Mouse (Mus musculus) retina, postnatal 7 days (tissue): ENCODE data around the gene 4930432K21Rik.

ENCODE experiments used
- DNase-seq: peaks from one replicate; pipeline ENCODE4 v3.0.0-alpha.2; 2012; ENCODE audit warnings: low read depth, low spot score

4930432K21Rik gene

DNA sequence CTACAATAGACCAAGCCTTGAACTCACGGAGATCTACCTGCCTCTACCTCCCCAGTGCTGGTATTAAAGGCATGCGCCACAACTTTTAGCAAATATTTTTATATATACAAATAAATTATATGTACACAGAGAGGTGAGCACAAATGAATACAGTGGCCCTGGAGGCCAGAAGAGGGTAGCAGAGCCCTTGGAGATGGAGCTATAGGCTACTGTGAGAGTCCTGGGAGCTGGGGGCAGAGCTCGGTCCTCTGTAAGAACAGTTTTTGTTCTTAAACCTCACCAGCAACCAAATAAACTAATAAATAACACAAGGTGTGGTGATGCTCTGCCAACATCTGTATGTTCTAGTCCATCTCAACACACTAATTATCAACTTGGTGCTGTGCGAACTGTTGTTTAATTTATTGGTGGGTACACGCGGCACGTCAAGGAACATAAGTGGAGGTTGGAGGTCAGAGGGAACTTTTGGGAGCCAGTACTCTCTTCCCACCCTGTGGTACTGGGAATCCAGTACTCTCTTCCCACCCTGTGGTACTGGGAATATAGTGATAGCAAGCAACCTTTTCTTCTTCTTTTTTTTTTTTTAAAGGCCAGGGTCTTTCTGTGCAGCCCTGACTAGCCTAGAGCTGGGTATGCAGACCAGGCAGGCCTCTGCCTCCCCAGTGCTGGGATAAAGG, 42.5 kb downstream of the 4930432K21Rik start:
- DNase-seq = no peak

DNA sequence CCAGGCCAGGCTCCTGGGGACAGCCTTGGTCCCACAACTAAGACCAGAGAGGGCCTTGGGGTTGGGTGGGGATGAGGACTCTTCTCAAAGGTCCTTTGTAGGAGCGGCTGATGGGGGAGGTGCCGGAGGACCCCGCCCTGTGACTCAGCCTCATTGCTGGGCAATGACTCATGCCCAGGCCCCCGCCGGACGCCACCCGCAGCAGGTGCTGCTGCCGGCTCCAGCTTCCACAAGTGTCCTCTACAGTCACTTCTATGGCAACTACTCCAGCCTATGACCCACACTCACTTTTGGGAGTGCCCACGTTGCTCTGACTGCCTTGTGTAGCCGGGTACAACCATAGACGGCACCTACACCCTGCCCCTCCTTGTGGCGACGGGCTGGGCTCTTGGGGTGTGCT, 44.2 kb downstream of the 4930432K21Rik start:
- DNase-seq = no peak

DNA sequence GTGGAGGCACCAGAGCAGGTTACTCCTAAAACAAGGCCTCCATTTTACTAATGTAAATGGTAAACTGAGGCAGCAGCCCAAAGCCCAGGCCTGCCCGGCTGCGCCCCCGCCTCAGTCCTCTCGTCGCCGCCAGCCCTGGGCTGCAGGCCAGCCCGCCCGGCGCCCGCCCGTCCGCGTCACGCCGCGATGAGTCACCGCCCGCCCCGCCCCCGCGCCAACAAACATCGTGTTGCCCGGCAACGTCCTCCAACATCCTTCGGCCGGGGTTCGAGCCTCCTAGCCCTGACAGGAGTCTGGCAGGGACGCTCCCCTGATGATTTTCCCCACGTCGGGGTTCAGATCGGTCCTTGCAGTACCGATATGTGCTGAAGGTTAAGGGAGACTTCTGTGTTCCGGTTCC, 44.7 kb downstream of the 4930432K21Rik start:
- DNase-seq = no peak

DNA sequence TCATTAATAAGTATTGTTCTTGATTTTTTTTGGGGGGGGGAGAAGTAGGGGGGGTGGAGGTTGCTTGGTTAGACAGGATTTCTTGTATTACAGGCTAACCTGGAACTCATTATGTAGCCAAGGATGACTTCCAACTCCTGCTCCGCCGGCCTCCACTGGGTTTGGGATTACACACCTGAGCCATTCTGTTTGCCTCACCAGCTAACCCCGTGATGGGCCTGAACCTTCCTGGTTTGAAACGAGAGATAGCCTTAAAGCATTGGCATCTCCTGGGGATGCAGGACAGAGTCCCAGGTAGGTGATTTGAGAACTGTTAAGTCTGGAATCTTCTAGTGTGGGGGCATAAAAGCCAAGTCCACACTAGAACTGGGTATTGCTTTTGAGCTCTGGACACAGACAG, 45.3 kb downstream of the 4930432K21Rik start:
- DNase-seq = no peak

DNA sequence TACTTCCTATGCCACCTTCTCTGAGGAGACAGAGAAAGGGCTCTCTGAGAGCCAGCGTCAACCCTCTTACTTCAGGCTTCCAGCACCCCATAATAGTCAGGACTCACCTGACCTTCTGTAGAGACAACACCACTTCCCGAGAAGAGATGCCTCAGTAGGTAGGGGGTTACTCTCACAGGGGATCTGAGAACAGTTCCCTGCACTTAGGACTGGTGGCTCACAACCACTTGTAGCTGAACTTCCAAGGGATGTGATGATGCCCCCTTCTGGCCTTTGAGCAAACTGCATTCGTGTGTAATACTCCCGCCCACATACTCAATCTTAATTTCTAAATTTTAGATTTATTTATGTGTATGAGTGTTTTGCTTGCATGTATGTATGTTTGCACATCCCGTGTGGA, 45.7 kb downstream of the 4930432K21Rik start:
- DNase-seq = no peak

DNA sequence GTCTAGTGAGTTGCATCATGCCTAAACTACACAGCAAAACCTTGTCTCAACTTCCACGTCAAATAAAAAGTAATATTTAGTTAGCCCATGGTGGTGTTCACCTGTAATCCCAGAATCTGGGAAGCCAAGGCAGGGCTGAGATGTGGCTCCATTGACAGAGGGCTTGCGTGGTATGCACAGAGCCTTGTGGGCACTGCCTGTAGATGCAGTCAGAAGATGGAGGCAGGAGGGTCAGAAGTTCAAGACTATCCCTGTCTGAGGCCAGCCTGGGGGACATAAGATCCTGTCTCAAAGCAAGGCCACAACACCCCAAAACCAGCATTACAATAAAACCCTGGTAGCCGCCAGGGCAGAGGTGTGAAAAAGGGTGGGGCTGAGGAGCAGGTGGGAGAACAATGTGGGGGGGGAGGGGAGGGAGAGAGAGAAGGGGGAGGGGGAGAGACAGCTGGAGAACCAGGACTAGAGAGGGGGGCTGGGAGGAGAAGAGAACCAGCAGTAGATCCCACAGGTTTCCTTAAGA, 46.5 kb downstream of the 4930432K21Rik start:
- DNase-seq = no peak

DNA sequence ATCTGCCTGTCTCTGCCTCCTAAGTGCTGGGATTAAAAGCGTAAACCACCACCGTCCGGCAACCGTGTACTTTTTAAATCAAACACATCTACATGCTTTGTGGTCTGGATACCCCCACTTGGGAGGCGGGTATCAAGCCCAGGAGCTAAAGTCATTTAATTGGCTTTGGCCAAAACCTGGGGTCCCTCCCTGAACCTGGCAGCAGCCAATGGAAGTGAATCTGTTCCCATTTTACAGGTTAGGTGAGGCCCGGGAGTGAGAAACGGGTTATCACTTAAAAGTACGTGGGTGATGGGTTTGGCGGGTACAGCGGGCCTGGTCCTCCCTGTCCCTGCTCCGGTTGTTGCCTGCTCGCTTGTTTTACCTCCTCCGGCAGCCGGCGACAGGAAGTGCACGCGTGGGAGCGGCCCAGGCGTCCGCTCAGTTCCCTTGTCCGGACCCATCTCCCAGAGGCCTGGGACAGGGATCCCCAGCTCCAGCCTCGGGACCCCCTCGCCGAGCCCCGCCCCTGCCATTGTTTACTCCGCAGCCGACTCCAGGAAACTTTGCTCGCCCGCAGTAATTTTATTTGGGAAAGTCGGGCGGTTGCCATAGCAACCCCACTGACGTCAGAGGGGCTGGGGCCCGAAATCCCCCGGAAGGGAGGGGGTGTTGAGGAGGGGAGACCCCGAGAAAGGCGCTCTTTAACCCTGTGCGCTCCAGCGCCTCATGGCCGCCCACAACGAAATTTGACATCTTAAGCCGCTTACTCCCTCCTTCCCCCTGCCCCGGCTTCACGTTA, 49.5 kb downstream of the 4930432K21Rik start:
- DNase-seq = no peak

DNA sequence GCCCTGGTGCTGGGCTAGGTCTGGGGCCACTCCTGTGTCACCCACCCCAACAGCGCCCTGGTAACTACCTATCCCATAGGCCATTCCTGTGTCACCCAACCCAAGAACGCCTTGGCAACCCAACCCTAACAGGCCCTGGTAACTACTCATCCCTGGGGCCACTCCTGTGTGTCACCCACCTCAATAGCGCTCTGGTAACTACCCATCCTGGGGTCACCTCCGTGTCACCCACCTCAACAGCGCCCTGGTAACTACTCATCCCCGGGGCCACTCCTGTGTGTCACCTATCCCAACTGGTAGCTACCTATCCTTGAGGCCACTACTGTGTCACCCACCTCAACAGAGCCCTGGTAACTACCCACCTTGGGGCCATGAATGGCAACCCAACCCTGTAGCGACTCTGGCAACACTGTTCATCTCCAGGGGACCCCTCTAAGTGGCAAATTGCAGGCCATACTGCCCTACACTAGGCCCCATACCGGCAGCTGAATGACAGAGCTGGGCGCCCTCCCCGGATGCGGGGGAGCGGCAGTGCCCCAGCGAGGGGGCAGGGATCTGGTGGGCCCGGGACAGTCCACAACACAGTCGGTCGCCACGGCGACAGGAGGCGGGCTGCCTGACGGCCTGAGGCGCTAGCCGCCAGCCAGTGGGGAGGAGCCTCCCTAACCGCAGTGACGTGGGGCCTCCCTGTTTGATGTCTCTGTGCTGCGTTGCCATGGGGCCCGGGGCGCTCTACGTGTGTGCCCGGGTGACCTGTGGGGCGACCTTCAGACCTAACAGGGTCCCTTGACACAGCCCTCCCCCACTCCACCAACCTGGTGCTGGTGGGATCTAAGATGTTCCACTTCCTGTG, 50.3 kb downstream of the 4930432K21Rik start:
- DNase-seq = no peak

DNA sequence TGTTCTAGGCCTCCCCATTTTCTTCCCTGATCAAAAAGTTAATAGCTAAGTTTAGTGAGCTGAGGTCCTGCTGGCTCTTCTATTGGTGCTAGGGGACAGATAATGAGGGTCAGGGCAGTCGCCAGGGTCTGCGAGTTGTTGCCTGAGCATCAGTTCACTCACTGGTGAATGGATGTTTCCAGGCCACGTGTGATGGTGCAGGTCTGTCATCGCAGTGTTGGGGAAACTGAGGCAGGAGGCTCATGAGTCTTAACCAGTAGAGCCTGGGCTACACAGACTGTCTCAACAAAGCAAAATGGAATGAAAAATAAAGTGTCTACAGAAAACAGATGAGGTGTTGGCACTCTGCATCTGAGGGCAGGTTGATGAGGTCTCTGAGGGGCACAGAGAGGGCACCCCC, 51.0 kb downstream of the 4930432K21Rik start:
- no peak for DNase-seq

DNA sequence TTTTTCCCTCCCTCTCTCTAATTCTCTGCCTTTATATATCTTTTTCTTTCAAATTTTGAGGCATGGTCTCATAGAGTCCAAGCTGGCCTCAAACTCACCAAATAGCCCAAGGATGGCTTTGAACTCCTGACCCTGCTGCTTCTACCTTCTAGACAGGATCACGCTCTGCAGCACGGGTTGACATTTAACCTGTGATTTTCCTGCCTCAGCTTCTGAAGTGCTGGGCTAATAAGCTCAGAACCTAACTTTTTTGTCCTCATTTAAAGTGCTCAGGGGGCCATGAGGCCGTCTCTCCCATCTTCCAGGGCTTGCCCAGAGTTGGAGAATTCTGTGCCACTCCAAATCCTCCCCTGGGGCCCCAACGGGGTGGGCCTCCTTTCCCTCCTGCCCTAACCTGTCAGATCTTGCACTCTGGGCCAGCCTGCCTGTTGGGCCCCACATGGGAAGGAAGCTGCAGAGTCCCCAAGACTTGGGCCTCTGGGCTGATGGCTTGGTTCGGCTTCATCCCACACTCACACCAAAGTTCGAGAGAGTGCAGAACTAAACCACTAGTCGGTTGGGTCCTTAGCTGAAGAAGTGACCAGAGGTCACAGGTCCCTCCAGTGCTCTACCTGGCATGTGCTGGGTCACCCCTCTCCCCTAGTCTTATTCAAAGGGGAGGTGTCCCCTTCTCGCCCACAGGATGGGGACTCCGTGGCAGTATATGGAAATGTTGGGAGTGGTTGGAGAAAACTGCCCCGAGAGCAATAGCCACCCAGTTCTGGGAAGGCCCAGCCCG, 51.7 kb downstream of the 4930432K21Rik start:
- no peak for DNase-seq

DNA sequence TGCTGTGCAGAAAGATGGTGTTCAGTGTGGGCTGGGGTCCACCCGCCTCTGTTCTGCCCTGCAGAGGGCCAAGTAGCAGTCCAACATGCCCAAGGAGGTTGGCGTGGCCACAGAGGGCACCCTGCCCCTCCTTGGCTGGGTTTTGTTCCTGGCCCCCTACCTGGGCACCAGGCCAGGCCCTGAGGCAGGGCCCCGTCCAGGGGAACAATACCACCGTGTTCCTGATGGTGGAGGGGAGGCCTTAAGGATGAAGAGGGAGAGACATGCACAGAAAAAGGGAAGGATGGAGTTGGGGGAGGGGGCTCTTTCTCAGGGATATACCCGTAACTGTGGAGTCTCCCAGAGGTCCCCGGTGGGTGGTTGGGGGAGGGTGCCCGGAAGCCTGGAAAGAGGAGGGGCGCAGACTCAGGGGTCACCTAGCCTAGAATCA, 52.3 kb downstream of the 4930432K21Rik start:
- DNase-seq = no peak

DNA sequence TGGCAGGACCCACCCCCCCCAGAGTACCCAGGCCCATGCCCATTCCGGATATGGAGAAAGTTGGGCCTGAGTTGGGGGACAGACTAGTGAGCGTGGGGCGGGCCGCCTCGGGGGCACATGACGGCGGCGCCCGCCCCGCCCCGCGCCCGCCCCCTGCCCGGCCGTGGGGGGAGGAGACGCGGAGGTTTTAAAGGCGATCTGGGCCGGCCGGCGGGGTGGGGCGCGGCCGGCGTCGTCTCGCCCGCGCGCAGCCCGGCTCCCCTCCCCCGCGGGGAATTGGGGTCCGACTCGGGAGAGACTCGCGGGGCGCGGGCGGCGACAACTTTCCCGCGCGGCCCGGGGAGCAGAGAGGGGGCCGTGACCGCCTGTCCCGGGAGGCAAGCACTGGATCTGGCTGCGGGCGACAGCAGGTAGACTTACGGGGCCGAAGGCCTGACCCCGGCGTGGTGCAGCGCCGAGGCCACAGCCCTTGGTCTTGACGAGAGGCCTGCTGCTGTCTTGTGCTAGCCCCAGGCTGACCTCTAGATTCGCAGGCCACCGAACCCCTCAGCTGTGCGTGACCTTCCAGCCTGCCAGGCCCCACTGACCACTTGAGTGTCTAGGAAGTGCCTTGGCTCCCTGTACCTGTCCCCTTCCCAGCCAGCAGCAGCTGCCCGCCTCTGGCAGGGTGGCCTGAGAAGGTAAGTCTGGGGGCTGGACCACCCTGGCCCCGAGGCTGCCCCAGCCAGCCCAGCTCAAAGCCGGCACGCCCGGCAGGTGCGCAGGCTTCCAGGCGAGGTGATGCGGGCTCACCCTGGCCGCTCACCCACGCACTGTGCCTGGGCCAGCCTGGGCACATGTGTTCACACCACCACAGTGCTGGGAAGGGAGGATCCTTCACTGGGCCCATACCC, 53.1 kb downstream of the 4930432K21Rik start:
- DNase-seq = no peak

DNA sequence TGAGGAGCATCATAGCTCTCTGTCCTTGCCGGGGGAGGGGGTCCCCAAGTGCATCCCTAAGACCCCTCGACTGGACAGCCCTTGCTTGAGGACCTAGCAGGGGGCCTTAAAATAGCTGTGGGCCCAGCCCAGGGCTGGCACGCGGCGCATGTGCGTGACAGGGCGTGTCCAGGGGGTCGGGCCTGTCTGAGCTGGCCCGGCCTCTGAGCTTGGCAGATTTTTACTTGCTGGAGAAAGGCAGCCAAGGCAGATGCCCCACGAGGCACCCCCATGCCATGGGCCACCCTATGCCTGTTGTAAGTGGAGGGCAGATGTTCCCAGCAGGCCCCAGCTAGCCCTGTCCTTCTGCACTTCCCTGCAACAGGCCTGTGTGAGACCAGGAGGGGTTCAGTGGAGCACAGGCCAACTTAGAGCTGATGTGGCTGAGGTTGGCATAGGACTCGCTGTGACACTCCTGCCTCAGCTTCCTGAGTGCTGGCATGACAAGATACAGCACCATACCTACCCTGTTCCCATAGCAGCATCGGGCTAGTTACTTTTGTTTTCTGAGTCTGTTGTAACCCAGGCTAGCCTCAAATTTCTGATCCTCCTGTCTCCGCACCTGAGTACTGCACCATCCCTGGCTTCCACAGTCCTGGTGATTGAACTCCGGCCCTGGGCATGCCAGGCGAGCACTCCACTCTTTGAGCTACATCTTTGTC, 53.9 kb downstream of the 4930432K21Rik start:
- no peak for DNase-seq

DNA sequence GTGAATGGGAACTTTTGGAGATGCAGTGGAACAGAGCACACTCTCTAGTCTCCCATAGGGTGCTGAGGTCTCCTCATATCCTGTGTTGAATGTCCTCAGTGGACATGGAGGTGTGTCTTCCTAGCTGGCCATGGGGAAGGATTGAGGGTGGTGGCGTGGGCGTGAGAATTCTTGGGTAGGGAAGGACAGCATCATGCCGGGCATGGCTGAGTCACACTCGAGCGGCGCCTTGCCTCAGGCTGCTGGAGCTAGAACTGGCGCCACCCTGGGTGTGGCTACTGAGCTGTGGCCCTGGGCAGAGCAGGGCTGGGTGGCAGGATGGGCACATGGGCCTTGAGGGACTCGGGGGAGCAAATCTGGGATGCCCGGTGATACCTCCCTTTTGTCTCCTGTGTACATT, 54.6 kb downstream of the 4930432K21Rik start:
- no peak for DNase-seq

DNA sequence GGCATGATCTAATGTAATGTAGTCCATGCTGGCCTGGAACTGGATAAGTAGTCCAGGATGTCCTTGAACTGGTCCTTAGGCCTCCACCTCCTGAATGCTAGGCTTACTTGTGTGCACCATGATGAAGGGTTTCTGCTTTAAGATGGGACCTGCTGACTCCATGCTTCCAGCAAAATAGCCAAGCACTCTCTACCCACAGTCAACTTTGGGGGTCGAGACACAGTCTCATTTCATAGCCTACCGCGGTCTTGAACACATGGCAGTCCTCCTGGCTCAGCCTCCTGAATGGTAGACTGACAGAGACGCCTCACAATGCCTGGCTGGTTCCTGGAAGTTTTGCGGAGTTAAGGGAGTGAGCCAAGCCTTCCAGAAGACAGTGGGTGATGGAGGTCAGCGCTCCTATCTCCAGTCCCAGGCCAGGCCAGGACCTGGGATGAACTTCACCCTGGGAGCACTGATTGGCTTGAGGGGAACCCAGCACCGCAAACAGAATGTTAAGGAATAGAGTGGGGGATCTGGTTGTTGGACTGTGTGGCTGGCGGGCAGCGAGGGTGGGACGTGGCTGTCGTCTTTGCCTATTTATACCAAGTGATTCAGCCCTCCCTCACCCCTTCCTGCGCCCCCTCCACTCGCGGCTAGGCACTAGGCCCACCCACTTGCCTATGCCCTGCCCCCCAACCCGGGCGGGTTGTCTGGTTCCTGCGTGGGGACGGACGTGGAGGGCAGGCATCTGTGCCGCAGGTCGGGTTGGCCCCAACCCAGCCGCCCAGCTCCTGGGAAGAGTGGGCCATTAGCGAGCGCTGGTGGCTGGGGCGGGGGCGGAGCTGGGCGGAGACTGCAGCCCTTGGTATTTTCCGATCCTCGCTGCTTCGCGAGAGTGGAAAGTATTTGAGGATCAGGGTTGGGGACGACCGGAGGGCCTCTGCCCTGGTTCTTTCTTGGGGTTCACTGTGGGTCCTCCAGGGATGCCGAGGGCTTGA, 55.4 kb downstream of the 4930432K21Rik start:
- DNase-seq = no peak

DNA sequence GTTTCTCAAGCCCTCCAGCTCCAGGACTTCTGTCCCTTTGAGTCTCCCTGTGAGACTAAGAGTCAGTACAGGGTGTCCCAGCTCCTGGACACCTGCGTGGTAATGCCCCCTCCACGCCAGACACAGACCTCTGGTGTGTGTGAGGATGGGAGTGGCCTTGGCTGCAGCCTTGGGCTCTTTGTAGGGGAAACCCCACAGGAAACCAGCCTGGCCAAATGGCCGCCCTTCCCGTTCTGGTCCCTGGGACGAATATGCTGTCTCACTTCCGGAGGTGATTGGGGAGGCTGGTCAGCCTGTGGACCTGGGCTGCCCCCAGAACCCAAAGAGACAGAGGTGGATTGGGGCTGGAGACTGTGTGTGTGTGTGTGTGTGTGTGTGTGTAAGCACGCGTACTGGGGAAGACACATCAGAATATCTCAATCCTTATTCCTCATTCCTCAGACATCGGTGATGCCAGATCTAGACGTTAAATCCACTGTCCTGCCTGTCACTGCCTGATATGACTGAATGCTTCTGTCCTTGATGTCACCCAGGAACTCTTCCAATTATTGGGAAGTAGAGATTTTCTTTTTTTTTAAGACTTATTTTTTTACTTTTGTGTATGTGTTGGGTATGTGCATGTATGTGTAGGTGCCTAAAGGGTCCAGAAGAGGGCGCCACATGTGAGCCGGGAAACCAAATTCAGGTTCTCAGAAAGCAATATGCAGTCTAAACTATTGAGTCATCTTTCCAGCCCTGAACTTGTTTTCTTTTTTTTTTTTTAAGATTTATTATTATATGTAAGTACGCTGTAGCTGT, 56.3 kb downstream of the 4930432K21Rik start:
- DNase-seq = no peak

DNA sequence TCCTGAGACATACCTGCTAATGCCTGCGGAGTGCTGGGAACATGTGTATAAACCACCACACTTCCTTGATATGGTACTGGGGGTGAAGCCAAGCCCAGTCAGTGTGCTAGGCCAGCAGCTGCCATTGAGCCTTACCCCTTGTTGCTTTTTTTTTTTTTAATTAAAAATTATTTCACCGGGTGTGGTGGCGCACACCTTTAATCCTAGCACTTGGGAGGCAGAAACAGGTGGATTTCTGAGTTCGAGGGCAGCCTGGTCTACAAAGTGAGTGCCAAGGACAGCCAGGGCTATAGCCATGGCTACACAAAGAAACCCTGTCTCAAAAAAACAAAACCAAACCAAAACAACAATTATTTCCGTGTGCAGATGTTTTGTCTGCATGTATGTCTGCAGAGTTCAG, 57.2 kb downstream of the 4930432K21Rik start:
- no peak for DNase-seq

DNA sequence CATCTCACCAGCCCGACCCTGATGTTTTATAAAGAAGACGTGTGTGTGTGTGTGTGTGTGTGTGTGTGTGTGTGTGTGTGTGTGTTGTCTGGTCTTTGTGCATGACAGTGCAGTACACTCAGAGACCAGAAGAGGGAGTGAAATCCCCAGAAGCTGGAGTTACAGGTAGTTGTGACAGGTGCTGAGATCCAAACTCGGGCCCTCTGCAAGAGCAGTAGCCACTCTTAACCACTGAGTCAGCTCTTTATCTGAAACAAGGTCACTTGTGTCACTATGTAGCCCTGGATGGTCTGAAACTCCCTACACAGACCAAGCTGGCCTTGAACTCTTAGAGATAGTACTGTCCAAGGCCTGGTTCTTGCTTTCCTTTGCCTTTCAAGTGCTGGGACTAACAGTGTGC, 58.8 kb downstream of the 4930432K21Rik start:
- DNase-seq = no peak
